Comparison of ENCODE assay signal across 18 mouse cellular contexts in the genomic region with DNA sequence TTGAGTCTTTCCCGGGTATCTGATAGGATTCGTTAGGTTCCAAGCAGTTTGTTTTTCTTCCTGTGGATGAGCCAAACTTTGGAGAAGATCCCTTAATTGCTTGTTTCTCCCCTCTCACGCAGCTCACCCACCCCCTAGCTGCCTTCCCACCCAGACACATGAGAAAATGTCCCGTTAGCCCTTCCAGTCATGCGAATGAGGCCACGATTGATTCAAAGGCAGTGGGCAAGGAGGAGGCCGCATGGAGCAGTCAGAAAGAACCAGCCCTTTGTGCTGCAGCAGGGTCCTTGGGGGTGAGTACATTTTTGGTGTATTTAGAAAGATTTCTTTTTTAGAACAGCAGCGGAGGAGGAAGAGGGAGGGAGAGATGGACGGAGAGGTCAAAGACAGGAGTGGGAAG. TPM values are rescaled to one million over a fixed set of nuclear protein-coding genes. Genes with fewer than 3 reads are reported as not detected.
DNase-seq lines count a peak whose midpoint lies in the region; ATAC-seq and TF ChIP-seq lines count a peak whose summit lies in the region.
"Had no signal": no experiment of that assay in that cellular context is flagged by ENCODE, and none has a peak within 500 bp of the region (broad histone marks: within the 10 kb centered on the region; RNA-seq: fewer than 3 reads in every experiment).

No protein-coding gene starts in this region.

- DNase-seq in heart, postnatal 0 days (ENCODE audit: low spot score), result no peak
- DNase-seq in heart, postnatal 36 days, result no peak
- no peak for DNase-seq in liver, adult 2 months (ENCODE audit: extremely low read depth, low read depth, low spot score)
- no peak for DNase-seq in liver, embryonic 11.5 days (ENCODE audit: low spot score)
- no peak for DNase-seq in embryonic facial prominence, embryonic 14.5 days (ENCODE audit: low spot score)
- peak; percentile 93 for DNase-seq in retina, postnatal 1 day
- DNase-seq in adrenal gland, adult 8-10 months, result no peak
- DNase-seq in frontal cortex, postnatal 36 days (ENCODE audit: low spot score in 2 of 2), result no peak
- DNase-seq: cerebellum, adult 11-12 months; layer of hippocampus, adult 9-11 months; right cerebral cortex, postnatal 14 days; thymus, adult 2 months had no signal

- intact Hi-C loops in heart, postnatal 36 days (cut with DNase I), result loop anchor here (5.0 kb wide), 1 partner anchor 43 kb away; no protein-coding TSS in a partner anchor

- no peak overlapping the region for H3K4me3 ChIP-seq in heart, postnatal 0 days (ENCODE audit: low read depth, low read length)
- H3K4me3 ChIP-seq in liver, adult 2 months (ENCODE audit: insufficient read depth, low read depth, low read length), result no peak overlapping the region
- H3K4me3 ChIP-seq in liver, embryonic 11.5 days (ENCODE audit: low read depth, low read length), result no peak overlapping the region
- no peak overlapping the region for H3K4me3 ChIP-seq in embryonic facial prominence, embryonic 14.5 days (ENCODE audit: low read depth, low read length)
- H3K4me3 ChIP-seq: erythroblast, embryonic 14.5 days; myocyte had no signal

- peak overlapping the region; percentile 39; the same call in 1 of the 2 replicates for H3K27ac ChIP-seq in heart, postnatal 0 days (ENCODE audit: low read depth)
- H3K27ac ChIP-seq in liver, adult 2 months (replicated peaks; ENCODE audit: insufficient read depth, low read depth, low read length), result peak overlapping the region; percentile 99
- no peak overlapping the region for H3K27ac ChIP-seq in liver, embryonic 11.5 days (ENCODE audit: low read depth, low read length)
- peak overlapping the region; percentile 54 for H3K27ac ChIP-seq in embryonic facial prominence, embryonic 14.5 days (replicated peaks; ENCODE audit: low read depth, low read length)

- H3K4me1 ChIP-seq in heart, postnatal 0 days (ENCODE audit: control insufficient read depth, insufficient read depth), result peaks cover 6% of the 10 kb centered on the region; the same call in 1 of the 2 replicates
- peaks cover 33% of the 10 kb centered on the region for H3K4me1 ChIP-seq in liver, adult 2 months (ENCODE audit: control insufficient read depth, insufficient read depth, low read length)
- peaks cover 22% of the 10 kb centered on the region for H3K4me1 ChIP-seq in liver, embryonic 11.5 days (replicated peaks; ENCODE audit: control insufficient read depth, insufficient read depth, low read length)
- H3K4me1 ChIP-seq in embryonic facial prominence, embryonic 14.5 days (ENCODE audit: control insufficient read depth, insufficient read depth, low read length), result peaks cover 48% of the 10 kb centered on the region

- TF ChIP-seq POLR2A in liver, adult 2 months (IDR thresholded peaks at IDR 0.05; ENCODE audit: extremely low read depth, insufficient read depth, low read length), result no peak

- H3K4me2 ChIP-seq in heart, postnatal 0 days (ENCODE audit: low read depth, low read length), result no peak overlapping the region
- H3K4me2 ChIP-seq in liver, embryonic 11.5 days, result no peak overlapping the region
- H3K4me2 ChIP-seq in embryonic facial prominence, embryonic 14.5 days (ENCODE audit: low read depth, low read length), result no peak overlapping the region

- no peaks in the 10 kb centered on the region; the same call in 1 of the 2 replicates for H3K79me2 ChIP-seq in liver, adult 2 months (ENCODE audit: control insufficient read depth, insufficient read depth, low read length)

- ATAC-seq in heart, postnatal 0 days (ENCODE audit: insufficient read depth, low read depth), result no peak
- no peak for ATAC-seq in liver, embryonic 11.5 days (replicated peaks; ENCODE audit: low FRiP score)
- ATAC-seq in embryonic facial prominence, embryonic 14.5 days (ENCODE audit: low read depth), result no peak
- ATAC-seq: lung, postnatal 0 days had no signal

- TF ChIP-seq EP300 in heart, postnatal 0 days (IDR thresholded peaks at IDR 0.05; ENCODE audit: low read depth), result no peak

- TF ChIP-seq CTCF in heart, postnatal 0 days (IDR thresholded peaks at IDR 0.05; ENCODE audit: low read depth), result no peak
- no peak for TF ChIP-seq CTCF in liver, adult 2 months (IDR thresholded peaks at IDR 0.05; ENCODE audit: low read depth, low read length)

- 61% methylated on average over 9 of the region's 9 CpGs for whole genome bisulfite sequencing in heart, postnatal 0 days
- WGBS in liver, adult 2 months, result 52% methylated on average over 9 of the region's 9 CpGs
- 70% methylated on average over 9 of the region's 9 CpGs for WGBS in liver, embryonic 11.5 days
- WGBS in embryonic facial prominence, embryonic 14.5 days, result 44% methylated on average over 9 of the region's 9 CpGs

- H3K9me3 ChIP-seq in heart, postnatal 0 days (replicated peaks; ENCODE audit: control insufficient read depth, low read length), result no peaks in the 10 kb centered on the region
- no peaks in the 10 kb centered on the region for H3K9me3 ChIP-seq in liver, embryonic 11.5 days (ENCODE audit: control insufficient read depth, low read length)
- peaks cover 4% of the 10 kb centered on the region for H3K9me3 ChIP-seq in embryonic facial prominence, embryonic 14.5 days (ENCODE audit: control insufficient read depth, low read length)
- H3K9me3 ChIP-seq: G1E had no signal

- H3K27me3 ChIP-seq in heart, postnatal 0 days (ENCODE audit: control insufficient read depth, insufficient read depth, low read length), result peaks cover 4% of the 10 kb centered on the region; the same call in 1 of the 2 replicates
- H3K27me3 ChIP-seq in liver, adult 2 months (ENCODE audit: control insufficient read depth, insufficient read depth, low read length), result no peaks in the 10 kb centered on the region
- H3K27me3 ChIP-seq in liver, embryonic 11.5 days (replicated peaks; ENCODE audit: control insufficient read depth, insufficient read depth, low read length), result peaks cover 12% of the 10 kb centered on the region
- H3K27me3 ChIP-seq in embryonic facial prominence, embryonic 14.5 days (replicated peaks; ENCODE audit: control insufficient read depth, insufficient read depth, low read length), result peaks cover 9% of the 10 kb centered on the region; the same call in 1 of the 2 replicates

- no peaks in the 10 kb centered on the region for H3K36me3 ChIP-seq in heart, postnatal 0 days (replicated peaks; ENCODE audit: control insufficient read depth, insufficient read depth, low read length)
- H3K36me3 ChIP-seq in liver, adult 2 months (ENCODE audit: control insufficient read depth, insufficient read depth, low read length), result no peaks in the 10 kb centered on the region
- no peaks in the 10 kb centered on the region for H3K36me3 ChIP-seq in liver, embryonic 11.5 days (ENCODE audit: control insufficient read depth, insufficient read depth, low read length)
- no peaks in the 10 kb centered on the region for H3K36me3 ChIP-seq in embryonic facial prominence, embryonic 14.5 days (ENCODE audit: control insufficient read depth, insufficient read depth, low read length)
- H3K36me3 ChIP-seq: G1E had no signal

- no peak overlapping the region for H3K9ac ChIP-seq in heart, postnatal 0 days (replicated peaks; ENCODE audit: low read depth, low read length)
- no peak overlapping the region for H3K9ac ChIP-seq in liver, adult 2 months (ENCODE audit: low read depth, low read length)
- no peak overlapping the region for H3K9ac ChIP-seq in liver, embryonic 11.5 days (ENCODE audit: low read depth, low read length)
- no peak overlapping the region for H3K9ac ChIP-seq in embryonic facial prominence, embryonic 14.5 days (ENCODE audit: low read depth, low read length)

RNA-seq across cellular contexts. Expression of gene Oaf, which starts 25.5 kb away (rescaled TPM):
- 15.6 and 26.6 TPM in 2 replicates for total RNA-seq in heart, postnatal 0 days (2014; rRNA removed; ENCODE audit: low replicate concordance)
- polyA plus RNA-seq in heart, postnatal 0 days (2015; fragmentation: Nextera tagmentation; extraction: Ambion mirVana), result 20.7 and 22.4 TPM in 2 replicates
- 1 to 10 TPM; 8.2 to 8.9 TPM for total RNA-seq in heart, postnatal 36 days (2021)
- total RNA-seq in liver, adult 2 months (2014; rRNA removed), result 237 and 289 TPM in 2 replicates
- 243 and 326 TPM in 2 replicates for polyA plus RNA-seq in liver, adult 2 months (2012; rRNA removed)
- 51.6 and 52.0 TPM in 2 replicates for polyA plus RNA-seq in liver, embryonic 11.5 days (2014; fragmentation: Nextera tagmentation; extraction: Ambion mirVana)
- 118 and 123 TPM in 2 replicates for polyA plus RNA-seq in embryonic facial prominence, embryonic 14.5 days (2014; fragmentation: Nextera tagmentation; extraction: Ambion mirVana)
- 10 to 100 TPM; 10.6 to 40.4 (median 26.8) TPM for total RNA-seq in adrenal gland, adult 8-10 months (2022)

RNA-seq across cellular contexts. Expression of gene Trim29, which starts 45.5 kb away (rescaled TPM):
- total RNA-seq in heart, postnatal 0 days (2014; rRNA removed; ENCODE audit: low replicate concordance), result 1.3 and 4.2 TPM in 2 replicates
- 0.08 and 0.14 TPM in 2 replicates for polyA plus RNA-seq in heart, postnatal 0 days (2015; fragmentation: Nextera tagmentation; extraction: Ambion mirVana)
- under 1 TPM in 1 of 2 experiments, not detected in 1; 0.11 TPM for total RNA-seq in heart, postnatal 36 days (2021)
- total RNA-seq in liver, adult 2 months (2014; rRNA removed), result not detected in 2 replicates
- polyA plus RNA-seq in liver, adult 2 months (2012; rRNA removed), result not detected in 2 replicates
- 0.25 TPM in 1 of 2 replicates, not detected in the other for polyA plus RNA-seq in liver, embryonic 11.5 days (2014; fragmentation: Nextera tagmentation; extraction: Ambion mirVana)
- polyA plus RNA-seq in embryonic facial prominence, embryonic 14.5 days (2014; fragmentation: Nextera tagmentation; extraction: Ambion mirVana), result 37.1 and 43.5 TPM in 2 replicates
- under 1 TPM; 0.16 to 0.37 (median 0.22) TPM for total RNA-seq in adrenal gland, adult 8-10 months (2022)
- total RNA-seq: common myeloid progenitor, adult 5-6 weeks; G1E had no signal
- polyA plus RNA-seq: erythroblast, embryonic 14.5 days; G1E had no signal

RNA-seq across cellular contexts. Expression of gene Pou2f3, which starts 55.0 kb away (rescaled TPM):
- total RNA-seq in heart, postnatal 0 days (2014; rRNA removed; ENCODE audit: low replicate concordance), result not detected in 2 replicates
- 0.08 and 0.10 TPM in 2 replicates for polyA plus RNA-seq in heart, postnatal 0 days (2015; fragmentation: Nextera tagmentation; extraction: Ambion mirVana)
- under 1 TPM; 0.14 to 0.27 TPM for total RNA-seq in heart, postnatal 36 days (2021)
- total RNA-seq in liver, adult 2 months (2014; rRNA removed), result not detected in 2 replicates
- polyA plus RNA-seq in liver, adult 2 months (2012; rRNA removed), result not detected in 2 replicates
- polyA plus RNA-seq in liver, embryonic 11.5 days (2014; fragmentation: Nextera tagmentation; extraction: Ambion mirVana), result not detected in 2 replicates
- polyA plus RNA-seq in embryonic facial prominence, embryonic 14.5 days (2014; fragmentation: Nextera tagmentation; extraction: Ambion mirVana), result 3.8 and 4.5 TPM in 2 replicates
- total RNA-seq in adrenal gland, adult 8-10 months (2022), result under 1 TPM in 1 of 4 experiments, not detected in 3; 0.22 TPM
- total RNA-seq: common myeloid progenitor, adult 5-6 weeks had no signal
- polyA plus RNA-seq: erythroblast, embryonic 14.5 days; G1E; limb, embryonic 11.5 days; myocyte had no signal
